Mouse (Mus musculus): ENCODE results near the gene Prkce.

Gene Prkce

DNA sequence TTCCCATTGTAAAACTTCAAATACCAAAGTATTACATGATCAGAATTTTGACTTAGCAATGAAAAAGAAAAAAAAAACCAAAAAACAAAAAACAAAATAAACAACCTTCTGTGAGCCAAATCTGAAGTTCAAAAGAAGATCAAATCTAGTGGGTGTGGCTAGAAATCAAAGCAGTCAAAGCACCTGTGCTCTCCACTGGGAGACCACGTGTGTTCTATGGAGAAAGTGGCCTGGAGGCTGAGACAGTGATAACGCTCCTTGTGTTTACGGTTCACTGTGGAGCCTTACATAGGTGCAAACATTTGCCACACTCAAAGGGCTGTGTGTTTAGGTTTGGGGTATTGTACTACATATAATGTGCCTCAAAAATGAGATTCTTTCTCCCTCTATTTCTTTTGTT is 132.0 kb downstream of the Prkce start:
- no peak for DNase-seq (ENCODE audit: low read depth, low spot score)

- peak; percentile 92 for DNase-seq (ENCODE audit: low read depth, low spot score)
These were observed 133.4 kb downstream of the Prkce start for GRCm38 (mm10) chr17:86300774-86301595.

- DNase-seq (ENCODE audit: low read depth, low spot score): peak; percentile 96
These were observed 134.7 kb downstream of the Prkce start for GRCm38 (mm10) chr17:86302266-86302665.

DNA sequence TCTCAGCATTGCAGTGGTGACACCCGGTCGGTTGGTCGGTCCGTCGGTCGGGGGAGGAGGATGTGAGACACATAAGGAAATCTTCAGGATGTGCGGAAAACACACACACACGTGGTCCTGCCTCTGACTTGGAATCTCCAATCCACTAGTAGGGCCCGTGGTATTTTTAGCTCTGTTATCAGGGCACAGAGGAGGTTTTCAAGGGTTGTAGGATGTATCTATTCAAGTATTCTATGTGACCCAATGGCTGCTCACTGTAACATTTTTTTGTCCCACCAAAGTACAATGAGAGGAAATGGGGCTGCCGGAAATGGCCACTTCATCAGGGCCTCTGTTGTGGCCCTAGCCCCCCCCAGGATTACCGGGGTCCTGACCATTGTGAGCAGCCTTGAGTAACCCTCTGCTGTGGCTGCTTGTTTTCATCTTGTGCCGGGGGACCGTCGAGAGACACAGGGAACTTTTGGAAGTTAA is 135.3 kb downstream of the Prkce start:
- no peak for DNase-seq (ENCODE audit: low read depth, low spot score)

DNA sequence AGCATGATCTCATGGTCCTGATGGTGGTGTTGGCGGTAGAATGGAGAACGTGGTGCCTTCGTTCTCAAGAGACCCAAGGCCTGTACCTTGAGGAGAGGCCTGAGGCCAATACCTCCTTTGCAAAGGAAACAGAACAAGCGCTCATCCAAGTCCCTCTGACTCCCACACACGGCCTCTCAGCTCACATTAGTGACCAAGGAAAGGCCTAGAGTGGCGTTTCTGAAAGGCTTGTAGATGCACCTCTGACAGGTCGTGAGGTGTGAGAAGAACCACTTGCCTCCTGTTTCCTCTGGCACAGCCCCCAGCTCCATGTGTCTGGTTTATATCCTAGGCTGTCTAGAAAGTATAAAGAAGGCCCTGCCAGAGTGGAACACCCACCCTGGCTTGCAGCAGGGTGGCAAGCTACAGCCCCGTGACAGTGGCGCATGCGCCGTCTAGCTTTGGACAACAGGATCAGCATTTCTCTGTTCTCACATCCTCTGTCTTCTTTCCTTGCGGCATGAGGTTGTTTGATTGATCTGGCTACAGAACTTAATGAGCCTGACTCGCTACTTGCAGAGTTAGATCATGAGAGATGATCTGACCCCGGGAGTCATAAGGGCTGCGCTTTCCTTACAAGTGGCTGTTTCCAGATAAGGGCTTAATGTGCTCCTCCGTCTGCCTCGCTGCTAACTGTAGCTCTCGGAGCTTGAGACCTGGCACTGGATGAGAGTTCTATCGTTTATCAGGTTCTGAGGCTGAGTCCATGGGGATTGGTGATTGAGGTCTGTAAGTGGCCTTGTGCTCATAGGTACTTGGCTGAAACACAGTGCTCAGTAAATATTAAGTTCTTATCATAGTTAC is 136.0 kb downstream of the Prkce start:
- DNase-seq (ENCODE audit: low read depth, low spot score): no peak

DNA sequence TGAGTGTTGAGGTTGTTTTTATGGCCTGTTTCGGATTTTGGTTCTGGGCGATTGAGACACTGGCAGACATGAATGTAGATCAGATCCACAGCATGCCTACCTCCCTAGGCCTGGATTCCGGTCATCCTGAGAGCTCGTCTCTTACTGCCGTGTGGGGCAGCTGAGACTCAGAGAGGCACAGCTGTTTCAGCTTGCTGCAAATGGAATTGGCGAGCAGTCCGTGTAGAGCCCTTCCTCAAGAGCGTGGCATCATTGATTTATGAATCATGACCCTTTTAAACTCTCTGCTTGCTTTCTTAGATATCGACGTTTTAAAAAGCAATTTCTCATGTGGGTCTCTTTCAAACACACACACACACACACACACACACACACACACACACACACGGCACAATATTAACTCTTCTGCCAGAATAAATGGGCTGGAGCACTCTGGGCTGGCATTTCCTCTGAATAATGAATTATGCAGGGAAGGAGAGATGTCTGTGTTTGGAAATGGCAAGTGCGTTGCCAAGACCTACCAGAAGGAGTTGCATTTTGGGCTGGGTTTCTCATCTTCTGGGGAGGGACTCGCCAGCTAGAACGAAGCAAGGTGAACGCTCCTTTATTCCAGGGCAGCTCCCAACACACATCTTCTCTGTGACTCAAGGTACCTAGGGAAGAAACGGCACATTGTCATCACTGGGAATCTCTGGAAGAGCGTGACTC is 137.5 kb downstream of the Prkce start:
- peak; percentile 55 for DNase-seq (ENCODE audit: low read depth, low spot score)

DNA sequence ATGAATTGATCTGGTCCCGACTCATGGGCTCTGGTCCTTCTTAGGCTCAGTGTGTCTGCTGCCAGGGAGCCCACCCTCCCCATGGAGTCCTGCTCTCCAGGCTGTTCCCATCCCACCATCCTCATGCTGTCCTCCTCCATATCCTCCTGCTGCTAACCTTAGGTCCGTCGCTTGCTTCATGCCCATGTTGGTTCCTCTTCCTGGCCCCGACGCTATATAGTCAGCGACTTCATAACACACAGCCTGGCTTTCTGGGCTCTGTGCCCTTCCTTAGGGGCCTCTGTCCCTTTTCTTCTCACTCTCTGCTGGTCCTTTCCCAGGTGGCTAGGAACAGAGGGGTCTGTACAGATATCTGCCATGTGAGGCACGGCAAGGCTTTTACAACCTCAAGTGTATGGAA is 138.6 kb downstream of the Prkce start:
- DNase-seq (ENCODE audit: low read depth, low spot score): no peak

GRCm38 (mm10) chr17:86313413-86314139 is 146.0 kb downstream of the Prkce start:
- no peak for DNase-seq (ENCODE audit: low read depth, low spot score)

DNA sequence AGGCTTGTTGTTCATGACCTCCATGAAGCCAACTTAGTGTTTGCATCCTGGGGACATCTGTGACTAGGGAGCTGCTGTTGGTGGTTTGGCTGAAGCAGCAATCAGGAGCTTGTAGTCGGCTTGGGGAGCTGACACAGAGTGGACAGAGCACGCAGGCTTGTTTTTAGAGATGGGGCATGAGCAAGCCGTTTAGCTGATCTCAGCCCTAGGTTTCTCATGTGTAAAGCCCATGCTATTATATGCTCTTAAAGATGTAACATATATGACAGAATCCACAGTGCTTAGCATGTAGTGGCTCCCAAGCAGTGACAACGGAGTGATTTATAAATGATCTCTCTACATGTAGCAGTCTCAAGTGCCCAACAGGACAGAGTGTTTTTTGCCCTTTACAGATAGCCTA is 148.3 kb downstream of the Prkce start:
- DNase-seq (ENCODE audit: low read depth, low spot score): no peak

GRCm38 (mm10) chr17:86316771-86317170 is 149.2 kb downstream of the Prkce start:
- no peak for DNase-seq (ENCODE audit: low read depth, low spot score)

DNA sequence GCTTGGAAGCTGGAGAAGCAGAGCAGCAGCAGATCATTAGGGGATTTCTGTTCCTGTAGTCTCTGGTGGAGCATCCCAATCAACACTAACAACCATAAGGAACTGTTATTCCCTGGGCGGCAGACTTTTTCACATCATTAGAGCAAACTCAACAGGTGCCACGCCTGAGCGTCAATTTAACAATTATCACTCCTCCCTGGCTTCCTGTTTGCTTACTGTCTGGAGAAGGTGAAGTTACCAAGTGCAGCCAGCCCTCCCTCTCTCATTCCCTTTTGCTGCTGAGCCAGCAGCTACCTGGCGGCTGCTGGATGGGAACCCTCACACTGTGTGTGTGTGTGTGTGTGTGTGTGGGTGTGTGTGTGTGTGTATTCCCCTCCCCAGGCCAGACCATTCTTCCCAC is 149.6 kb downstream of the Prkce start:
- DNase-seq (ENCODE audit: low read depth, low spot score): no peak

DNA sequence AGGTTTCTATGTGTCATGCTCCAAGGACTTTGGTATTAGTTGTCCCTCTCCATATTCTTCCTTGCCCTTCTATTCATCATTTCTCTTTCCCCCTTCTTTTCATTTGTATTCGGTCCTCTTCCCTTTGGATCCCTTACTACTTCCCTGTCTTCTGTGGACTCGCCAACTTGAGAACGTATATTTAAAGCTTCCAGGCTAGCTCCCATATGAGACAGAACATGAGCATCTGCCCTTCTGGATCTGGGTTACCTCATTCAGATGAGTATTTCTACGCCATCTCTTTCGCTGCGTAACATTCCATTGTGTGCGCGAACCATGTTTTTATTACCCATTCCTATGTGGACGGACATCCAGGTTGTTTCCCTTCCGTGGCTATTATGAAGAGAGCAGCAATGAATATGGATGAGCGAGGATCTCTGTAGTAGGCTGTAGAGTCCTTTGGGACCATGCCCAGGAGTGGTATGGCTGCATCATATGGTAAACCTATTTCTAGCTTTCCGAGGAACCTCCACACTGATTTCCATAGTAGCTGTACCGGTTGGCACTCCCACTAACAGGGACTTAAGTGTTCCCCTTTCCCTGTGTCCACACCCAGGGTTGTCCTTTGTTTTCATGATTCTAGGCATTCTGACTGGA is 152.5 kb downstream of the Prkce start:
- peak; percentile 83 for DNase-seq (ENCODE audit: low read depth, low spot score)

DNA sequence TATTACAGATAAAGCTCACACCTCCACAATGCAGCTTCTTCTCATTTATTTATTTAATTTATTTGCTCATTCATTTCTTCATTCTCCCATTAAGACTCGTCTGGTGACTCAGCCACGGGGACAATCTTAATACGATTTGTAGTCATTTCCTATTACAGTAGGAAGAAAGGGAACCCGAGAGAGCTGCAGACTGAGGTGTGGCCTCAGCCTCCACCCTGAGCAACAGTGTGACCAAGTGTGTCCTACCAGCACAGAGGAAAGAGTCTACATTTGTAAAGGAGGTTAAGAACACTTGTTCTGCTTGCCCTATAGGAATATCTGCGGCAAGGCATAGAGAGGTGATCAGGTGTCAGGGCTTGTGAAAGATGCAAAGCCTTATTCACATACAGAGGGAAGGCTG is 155.3 kb downstream of the Prkce start:
- no peak for DNase-seq (ENCODE audit: low read depth, low spot score)

- DNase-seq (ENCODE audit: low read depth, low spot score): no peak
These were observed 155.7 kb downstream of the Prkce start for GRCm38 (mm10) chr17:86323310-86323709.

DNA sequence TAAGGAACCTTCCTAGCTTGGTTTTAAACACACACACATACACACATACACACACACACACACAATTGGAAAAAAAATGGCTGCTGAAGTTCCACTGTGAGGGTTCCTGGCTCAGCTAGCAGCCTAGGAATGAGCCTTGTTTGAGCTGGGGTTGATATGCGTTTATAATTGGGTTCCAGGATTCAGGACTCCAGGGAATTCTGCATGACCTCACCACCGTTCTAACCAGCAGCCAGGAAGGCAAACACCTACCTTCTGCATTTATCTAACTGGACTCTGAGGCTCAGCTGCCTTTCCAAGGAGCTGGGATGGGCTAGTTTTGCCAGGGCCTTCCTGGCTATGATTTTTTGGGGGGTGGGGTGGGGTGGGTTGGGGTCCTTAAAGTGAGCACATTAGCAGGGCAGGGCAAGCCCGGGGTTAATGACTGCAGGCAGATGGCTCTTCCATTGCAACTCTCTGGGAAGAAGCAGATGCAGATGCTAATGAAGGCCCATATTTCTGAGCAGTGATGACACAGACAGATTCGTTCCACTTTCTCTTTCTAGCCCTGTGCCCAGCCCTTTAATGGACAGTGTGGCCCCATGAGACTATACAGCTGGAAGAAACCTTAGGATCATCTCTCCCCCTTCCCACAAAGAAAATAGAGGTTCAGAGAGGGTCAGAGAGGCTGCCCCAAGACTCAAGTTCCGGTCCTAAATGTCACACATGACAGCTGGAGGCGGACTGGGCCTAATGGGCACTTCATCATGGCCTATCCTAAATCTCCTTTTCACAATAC is 156.5 kb downstream of the Prkce start:
- no peak for DNase-seq (ENCODE audit: low read depth, low spot score)

GRCm38 (mm10) chr17:86324756-86325155 is 157.2 kb downstream of the Prkce start:
- DNase-seq (ENCODE audit: low read depth, low spot score): no peak

- DNase-seq (ENCODE audit: low read depth, low spot score): no peak
These were observed 157.7 kb downstream of the Prkce start for GRCm38 (mm10) chr17:86325317-86325716.

DNA sequence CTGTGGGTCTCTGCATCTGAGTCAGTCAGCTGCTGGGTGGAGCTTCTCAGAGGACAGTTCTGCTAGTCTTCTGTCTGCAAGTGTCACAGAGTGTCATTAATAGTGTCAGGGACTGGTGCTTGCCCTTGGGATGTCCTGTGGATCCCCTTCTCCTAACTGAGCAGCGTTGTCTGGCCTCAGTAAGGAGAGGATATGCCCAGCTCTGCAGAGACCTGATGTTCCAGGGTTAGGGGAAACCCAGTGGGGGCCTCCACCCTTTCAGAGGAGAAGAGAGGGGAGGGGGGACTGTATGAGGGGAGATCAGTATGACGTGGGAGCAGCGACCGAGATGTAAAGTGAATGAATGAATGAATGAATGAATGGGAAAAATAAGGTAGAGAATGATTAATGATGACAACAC is 160.4 kb downstream of the Prkce start:
- no peak for DNase-seq (ENCODE audit: low read depth, low spot score)

- peak; percentile 61 for DNase-seq (ENCODE audit: low read depth, low spot score)
These were observed 161.9 kb downstream of the Prkce start for GRCm38 (mm10) chr17:86329273-86330075.

Data from brain, adult 2 months (tissue).